8 mouse cellular contexts compared by ENCODE assay signal in genomic region chr1:4571299-4572202, GRCm38 (mm10).
DNase-seq lines count a peak whose midpoint lies in the region; ATAC-seq and TF ChIP-seq lines count a peak whose summit lies in the region.

No protein-coding gene starts in this region.

- in situ Hi-C loops in Patski (cut with MboI; ENCODE audit: low pct_unique_long_range_greater_than_20kb), result loop anchor here (10.0 kb wide), 1 partner anchor 193 kb away; no protein-coding TSS in a partner anchor

- peak overlapping the region; percentile 79 for H3K9ac ChIP-seq in hindbrain, embryonic 11.5 days (ENCODE audit: low read depth, low read length)
- peak overlapping the region; percentile 69 for H3K9ac ChIP-seq in lung, embryonic 16.5 days (ENCODE audit: low read length)

- no peak for DNase-seq in Patski (ENCODE audit: low read depth, low spot score)
- DNase-seq in cerebellum, adult 9-11 months, result peak; percentile 45
- DNase-seq in frontal cortex, postnatal 14 days (ENCODE audit: low spot score in 2 of 2), result peak; percentile 25 to 47
- DNase-seq in hindbrain, embryonic 11.5 days (ENCODE audit: low spot score), result peak; percentile 84
- DNase-seq in layer of hippocampus, postnatal 14 days (ENCODE audit: low spot score in 2 of 2), result peak; percentile 49 to 52
- peak; percentile 79 for DNase-seq in retina, embryonic 14.5 days (ENCODE audit: low spot score)
- DNase-seq in thymus, postnatal 0 days (ENCODE audit: low spot score), result no peak

- peak; percentile 84 for ATAC-seq in Patski
- peak; percentile 97 for ATAC-seq in hindbrain, embryonic 11.5 days (ENCODE audit: low FRiP score)
- ATAC-seq in lung, embryonic 16.5 days (ENCODE audit: low read depth), result peak; percentile 98

- H3K36me3 ChIP-seq in hindbrain, embryonic 11.5 days (ENCODE audit: control insufficient read depth, insufficient read depth, low read length), result no peaks in the 10 kb centered on the region
- H3K36me3 ChIP-seq in lung, embryonic 16.5 days (ENCODE audit: control insufficient read depth, insufficient read depth, low read length), result no peaks in the 10 kb centered on the region

- no peak for TF ChIP-seq CTCF in Patski (IDR thresholded peaks at IDR 0.05)

- H3K9me3 ChIP-seq in hindbrain, embryonic 11.5 days (ENCODE audit: control insufficient read depth, low read length), result no peaks in the 10 kb centered on the region
- no peaks in the 10 kb centered on the region for H3K9me3 ChIP-seq in lung, embryonic 16.5 days (ENCODE audit: control insufficient read depth, low read length)

- H3K4me2 ChIP-seq in hindbrain, embryonic 11.5 days (replicated peaks; ENCODE audit: low read depth, low read length), result peak overlapping the region; percentile 61
- H3K4me2 ChIP-seq in lung, embryonic 16.5 days (ENCODE audit: low read depth, low read length), result peak overlapping the region; percentile 68

- peak overlapping the region; percentile 81 for H3K27ac ChIP-seq in hindbrain, embryonic 11.5 days (ENCODE audit: low read depth, low read length)
- peak overlapping the region; percentile 81 for H3K27ac ChIP-seq in lung, embryonic 16.5 days (ENCODE audit: low read length)

- CTCF ChIA-PET in Patski (lab: Charles Lee), result no interaction called here

- peaks cover 13% of the 10 kb centered on the region for H3K27me3 ChIP-seq in Patski
- H3K27me3 ChIP-seq in hindbrain, embryonic 11.5 days (ENCODE audit: control insufficient read depth, insufficient read depth, low read length), result no peaks in the 10 kb centered on the region
- H3K27me3 ChIP-seq in lung, embryonic 16.5 days (ENCODE audit: control insufficient read depth, insufficient read depth, low read depth, low read length), result no peaks in the 10 kb centered on the region

- H3K4me3 ChIP-seq in hindbrain, embryonic 11.5 days (ENCODE audit: low read depth, low read length), result peak overlapping the region; percentile 41
- peak overlapping the region; percentile 54 for H3K4me3 ChIP-seq in lung, embryonic 16.5 days (ENCODE audit: low read length)

- POLR2A ChIA-PET in Patski (lab: Charles Lee), result no interaction called here

- no peaks in the 10 kb centered on the region for H3K4me1 ChIP-seq in hindbrain, embryonic 11.5 days (replicated peaks; ENCODE audit: control insufficient read depth, insufficient read depth, low read length)
- 0 out of 2 replicates have a peak, but pooled peaks cover 3% of the 10 kb centered on the region for H3K4me1 ChIP-seq in lung, embryonic 16.5 days (replicated peaks; ENCODE audit: control insufficient read depth, insufficient read depth, low read length)

- WGBS in hindbrain, embryonic 11.5 days, result under 1% methylated on average over 36 of the region's 58 CpGs
- under 1% methylated on average over 50 of the region's 58 CpGs for WGBS in lung, embryonic 16.5 days

Comparison
In these comparisons a context has a peak if more than half of its experiments do, and no peak if none do; other contexts are left out.
1. DNase-seq: peak in cerebellum, adult 9-11 months (single experiment), frontal cortex, postnatal 14 days (2 of 2), hindbrain, embryonic 11.5 days (single experiment), layer of hippocampus, postnatal 14 days (2 of 2) and retina, embryonic 14.5 days (single experiment); none in Patski (single experiment) and thymus, postnatal 0 days (single experiment).
2. Peak in every context shown above with its lines, with median percentiles within 50 percentile points of each other: ATAC-seq.